Mouse (Mus musculus) bone marrow, adult 2 months (tissue): ENCODE data around the gene Dbn1.

Source experiments
- CTCF ChIP-seq: fragments of 200-500 bp; IDR thresholded peaks from 2 replicates; pipeline ENCODE4 v1.5.1; 2011; ENCODE audit warnings: low read length, control low read depth; ENCODE audit not compliant: control insufficient read depth, insufficient read depth
- POLR2A ChIP-seq: fragments of 200-500 bp; IDR thresholded peaks from 2 replicates; pipeline ENCODE4 v1.6.1; 2011; ENCODE audit warnings: low read depth, mild to moderate bottlenecking, control low read depth, low read length, borderline replicate concordance; ENCODE audit not compliant: control insufficient read depth

DNA sequence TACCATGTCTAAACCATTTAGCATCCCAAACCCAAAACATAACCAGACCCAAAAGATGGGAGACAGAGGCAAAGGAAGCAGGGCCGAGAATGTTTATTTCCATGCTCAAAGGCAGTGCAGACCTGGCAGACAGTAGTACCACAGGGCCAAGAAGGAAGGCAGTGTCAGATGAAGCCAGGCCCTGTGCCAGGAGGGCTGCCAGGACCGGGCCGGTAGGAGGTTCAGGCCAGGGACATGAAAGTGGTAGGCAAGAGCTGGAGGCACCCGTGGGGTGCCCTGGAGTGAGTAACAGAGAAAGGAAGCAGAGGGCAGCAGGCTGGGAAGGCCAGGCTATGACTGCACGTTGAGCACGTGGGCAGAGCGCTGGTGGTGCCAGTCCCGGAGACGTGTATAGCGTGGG, 18.8 kb upstream of the Dbn1 start:
- no peak for TF ChIP-seq POLR2A
- TF ChIP-seq CTCF, result no peak
